Mouse (Mus musculus) left cerebral cortex, adult 2 months (tissue): Measurements from ENCODE around the gene Hoxd11. TPM values are rescaled to one million over a fixed set of nuclear protein-coding genes. Genes with fewer than 3 reads are reported as not detected.
A peak's percentile ranks its signal among the peaks of the same experiment; 100 is the strongest.

Source experiments
- DNase-seq, 2 experiments: peaks; one replicate each; pipeline ENCODE4 v3.0.0; 2021 to 2022; ENCODE audit warnings: low spot score in 2 of 2, mixed read lengths in 1 of 2; ENCODE audit errors: extremely low spot score in 1 of 2
- H3K27ac ChIP-seq: fragments of 200-600 bp; 2 replicates; pipeline ENCODE4 v1.8.1; 2022
- H3K4me3 ChIP-seq: fragments of 200-600 bp; 2 replicates; pipeline ENCODE4 v1.8.1; 2022
- CTCF ChIP-seq: fragments of 200-600 bp; IDR thresholded peaks from 2 replicates; pipeline ENCODE4 v1.8.1; 2022; ENCODE audit warnings: antibody characterized with exemption, mild to moderate bottlenecking, moderate library complexity
- intact Hi-C: fragments of 180-260 bp; cut with DNase I; formaldehyde crosslinking; loops from one replicate; pipeline ENCODE4 v1.15.1; 2025
- total RNA-seq, 2 experiments: library from RNA; stranded (reverse); gene quantifications; 2 replicates each; pipeline ENCODE4 v1.2.3; 2021

Hoxd11 gene
- total RNA-seq, 2 experiments from 2014 or later, result not detected

DNA sequence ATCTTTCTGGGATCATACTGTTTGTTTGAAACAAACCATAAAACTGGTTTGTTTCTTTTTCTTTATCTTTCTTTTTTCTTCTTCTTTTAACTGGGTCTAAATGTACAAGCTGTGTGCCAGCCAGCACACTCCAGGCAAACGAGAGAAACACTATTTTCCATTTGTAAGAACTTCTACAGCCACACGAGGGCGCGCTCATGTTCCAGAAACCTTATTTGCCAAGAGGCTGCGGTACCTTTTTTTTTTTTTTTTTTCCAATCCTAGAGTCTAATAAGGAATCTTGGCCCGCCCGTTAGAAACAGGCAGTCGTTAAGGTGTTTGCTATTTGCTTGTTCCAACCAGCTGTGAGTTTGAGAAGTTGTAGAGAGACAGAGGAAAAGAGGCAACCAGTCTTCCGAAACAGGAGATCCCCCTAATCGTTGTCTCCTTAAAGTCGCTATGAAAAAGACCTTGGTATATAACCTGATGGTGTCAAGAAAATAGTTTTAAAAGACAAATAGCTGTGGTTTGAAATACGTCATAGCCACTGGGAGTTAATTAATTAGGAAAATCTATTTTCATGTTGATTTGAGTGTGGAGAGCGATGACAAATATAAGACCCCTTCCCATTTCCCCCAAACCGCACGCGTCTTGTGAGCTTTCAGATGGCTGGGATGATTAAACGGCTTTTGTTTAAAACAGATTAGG is 7.1 kb downstream of the Hoxd11 start:
- no peak for DNase-seq
- H3K27ac ChIP-seq, result no peak overlapping the region
- no peak overlapping the region for H3K4me3 ChIP-seq
- TF ChIP-seq CTCF, result peak; percentile 62
- intact Hi-C loops, result no loop called here

DNA sequence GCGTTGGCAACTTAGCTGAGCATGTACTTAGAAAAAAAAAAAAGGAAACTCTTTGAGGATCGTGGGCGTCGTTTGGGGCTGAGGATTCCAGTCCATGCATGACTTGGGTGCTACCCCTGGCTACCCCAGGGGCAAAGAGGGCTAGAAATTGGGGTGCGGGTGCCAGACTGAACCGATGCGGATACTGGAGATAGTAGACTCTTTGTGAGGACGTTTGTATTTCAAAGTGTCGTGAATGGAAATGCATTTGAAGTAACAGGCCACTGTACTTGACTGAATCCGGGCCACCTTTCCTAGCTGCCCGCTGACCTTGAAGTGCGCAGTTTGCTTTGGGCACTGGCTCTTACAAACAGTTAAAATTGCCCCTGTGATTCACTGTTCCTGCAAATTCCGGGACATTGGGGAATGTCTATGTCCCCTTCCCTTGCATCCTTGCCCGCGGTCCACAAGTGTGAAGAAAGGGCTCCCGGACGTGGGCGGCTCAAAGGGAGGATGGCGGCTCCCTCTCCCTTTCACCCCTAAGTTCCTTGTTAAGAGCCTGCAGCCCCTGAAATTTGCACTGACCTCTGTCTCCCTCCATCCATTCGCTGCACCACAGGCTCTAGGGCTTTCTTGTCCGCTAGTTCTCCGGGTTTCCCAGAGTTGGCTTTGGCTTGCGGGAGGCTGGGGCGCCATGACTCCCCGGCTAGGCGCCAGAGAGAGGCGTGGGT is 7.8 kb downstream of the Hoxd11 start:
- TF ChIP-seq CTCF, result no peak
- DNase-seq, result no peak
- no peak overlapping the region for H3K4me3 ChIP-seq
- intact Hi-C loops, result no loop called here
- no peak overlapping the region for H3K27ac ChIP-seq

DNA sequence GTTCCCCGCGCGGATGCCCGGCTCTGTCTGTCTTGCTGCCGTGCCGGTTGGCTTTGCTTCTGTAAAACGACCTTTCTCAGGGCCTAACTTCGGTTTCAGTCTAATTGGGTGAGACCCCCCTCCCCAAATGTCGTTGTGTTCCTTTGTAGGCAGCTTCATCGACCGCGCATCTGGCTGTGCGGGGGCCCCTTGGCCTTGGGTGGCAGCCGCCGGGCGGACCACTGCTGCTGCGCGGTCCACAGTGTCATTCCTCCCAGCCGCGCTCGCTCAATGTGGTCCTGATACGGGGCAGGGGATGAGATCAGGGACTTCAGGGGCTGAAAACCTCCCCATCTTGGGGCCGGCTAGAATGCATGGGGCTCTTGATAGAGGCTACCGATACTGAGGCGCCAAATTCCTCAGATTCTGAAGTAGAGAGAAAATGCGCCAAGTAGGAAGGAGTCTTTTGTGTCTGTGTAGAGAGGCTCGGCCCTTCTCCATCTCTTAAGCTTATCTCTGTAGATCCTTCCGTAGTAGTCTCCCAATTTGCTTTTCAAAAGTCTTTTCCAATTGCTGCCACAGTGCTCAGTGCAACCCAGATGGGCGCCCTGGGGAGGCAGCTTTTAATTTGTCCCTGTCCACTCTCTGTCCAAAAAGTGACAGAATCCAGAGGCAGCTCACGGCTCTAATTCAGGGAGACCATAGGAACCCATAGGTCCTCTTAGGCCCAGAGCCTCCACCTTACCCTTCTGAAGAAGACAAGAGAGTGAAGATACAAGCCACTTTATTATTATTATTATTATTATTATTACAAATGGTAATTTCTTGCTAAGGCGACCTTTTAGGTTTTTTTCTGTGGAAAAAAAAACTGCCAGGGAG is 8.6 kb downstream of the Hoxd11 start:
- DNase-seq, result no peak
- intact Hi-C loops, result no loop called here
- Histone ChIP-seq H3K27ac (no peak overlapping the region), H3K4me3 (no peak overlapping the region)
- no peak for TF ChIP-seq CTCF

DNA sequence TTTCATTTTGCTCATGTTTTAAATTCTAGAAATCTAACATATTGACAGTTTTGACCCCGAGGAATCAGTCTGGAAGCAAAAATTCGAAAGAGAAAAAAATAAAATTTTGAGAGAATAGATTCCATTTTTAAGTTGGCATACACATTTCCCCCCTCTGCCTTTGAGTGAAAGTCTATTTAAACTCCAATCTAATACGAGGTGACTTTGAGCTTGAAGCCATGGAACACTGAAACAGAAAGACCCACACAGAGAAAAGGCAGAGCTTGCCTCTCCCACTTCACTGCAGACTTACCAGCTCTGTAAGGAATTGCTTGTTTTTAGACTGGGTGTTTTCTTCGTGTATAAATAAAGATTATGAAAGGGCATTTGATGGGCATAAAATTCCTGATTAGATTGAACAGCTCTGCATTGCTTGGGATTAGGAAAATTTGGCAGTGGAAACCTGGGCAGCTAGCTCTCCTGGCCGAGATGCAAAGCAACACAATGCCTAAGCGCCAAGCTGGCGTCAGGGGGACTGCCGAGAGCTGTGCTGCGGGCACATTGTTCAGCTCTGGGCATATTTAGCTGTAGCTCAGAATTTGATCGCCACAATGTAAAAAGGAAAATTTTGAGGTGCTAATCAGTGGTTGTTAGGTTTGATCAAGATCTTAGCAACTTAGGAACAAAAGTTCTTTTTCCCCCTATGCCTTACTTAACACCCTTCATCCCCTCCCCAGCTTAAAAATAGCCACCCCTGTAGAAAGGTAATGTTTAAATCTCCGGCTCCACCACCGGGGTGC is 9.6 kb downstream of the Hoxd11 start:
- intact Hi-C loops, result no loop called here
- no peak overlapping the region for H3K4me3 ChIP-seq
- no peak for DNase-seq
- no peak overlapping the region for H3K27ac ChIP-seq
- TF ChIP-seq CTCF, result no peak

DNA sequence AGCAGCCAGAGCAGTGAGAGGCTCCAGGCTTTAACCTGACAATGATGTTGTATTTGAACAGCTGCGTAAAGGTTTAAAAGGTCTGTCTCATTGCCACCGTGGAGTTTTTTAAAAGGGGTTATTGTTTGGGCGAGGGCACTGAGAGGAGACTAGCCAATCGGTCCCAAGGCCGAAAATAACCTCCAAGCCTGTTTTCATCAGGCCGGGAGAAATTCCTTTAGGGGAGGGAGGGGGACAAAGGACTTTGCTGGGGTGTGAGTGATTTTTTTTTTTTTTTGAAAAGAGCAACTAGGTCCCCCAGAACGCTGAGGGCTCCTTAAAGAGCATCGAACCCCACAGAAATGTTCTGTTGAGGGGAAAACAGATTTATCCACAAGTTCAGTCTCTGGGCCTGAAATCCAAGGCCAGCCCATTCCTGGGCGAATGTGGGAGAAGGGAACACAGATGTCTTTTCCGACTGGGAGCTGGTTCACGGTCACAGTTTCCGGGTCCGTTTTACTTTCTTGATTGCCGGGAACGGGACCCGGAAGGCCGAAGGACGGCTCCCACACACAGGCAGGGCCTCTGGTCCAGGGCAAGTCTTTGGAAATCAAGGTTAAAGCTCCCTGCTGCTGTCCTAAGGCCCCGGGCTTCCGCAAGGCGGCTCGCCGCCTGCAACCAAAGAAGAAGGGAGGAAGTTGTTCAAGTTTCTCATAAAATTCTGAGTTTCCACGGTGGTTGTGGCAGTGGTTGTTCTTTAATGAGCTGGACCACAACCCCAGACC is 10.4 kb downstream of the Hoxd11 start:
- no peak overlapping the region for H3K27ac ChIP-seq
- no peak for DNase-seq
- no peak for TF ChIP-seq CTCF
- intact Hi-C loops, result loop anchor here (10.0 kb wide), 1 partner anchor 1415 kb away; the partner anchor contains the start of gene Sp9
- no peak overlapping the region for H3K4me3 ChIP-seq

DNA sequence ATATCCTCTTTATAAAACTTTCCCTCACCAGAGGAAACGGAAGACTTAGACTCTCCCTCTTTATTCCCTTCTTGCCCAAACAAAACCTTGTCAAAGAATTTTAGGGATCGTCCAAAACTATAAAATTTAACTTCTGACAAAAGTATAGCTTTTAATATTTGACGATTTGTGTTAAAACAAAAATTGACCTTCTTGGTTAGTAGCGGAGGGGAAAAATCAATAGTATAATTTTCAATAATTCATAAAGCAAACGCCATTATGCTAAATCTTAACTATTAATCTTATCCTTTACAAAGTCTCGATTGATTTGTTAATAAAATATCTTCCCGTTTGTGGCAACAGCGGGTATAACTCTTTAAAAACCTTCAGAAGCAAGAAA is 11.0 kb downstream of the Hoxd11 start:
- no peak overlapping the region for H3K4me3 ChIP-seq
- no peak overlapping the region for H3K27ac ChIP-seq
- no peak for DNase-seq
- no peak for TF ChIP-seq CTCF
- intact Hi-C loops, result loop anchor here (10.0 kb wide), 1 partner anchor 1416 kb away; the partner anchor contains the start of gene Sp9

DNA sequence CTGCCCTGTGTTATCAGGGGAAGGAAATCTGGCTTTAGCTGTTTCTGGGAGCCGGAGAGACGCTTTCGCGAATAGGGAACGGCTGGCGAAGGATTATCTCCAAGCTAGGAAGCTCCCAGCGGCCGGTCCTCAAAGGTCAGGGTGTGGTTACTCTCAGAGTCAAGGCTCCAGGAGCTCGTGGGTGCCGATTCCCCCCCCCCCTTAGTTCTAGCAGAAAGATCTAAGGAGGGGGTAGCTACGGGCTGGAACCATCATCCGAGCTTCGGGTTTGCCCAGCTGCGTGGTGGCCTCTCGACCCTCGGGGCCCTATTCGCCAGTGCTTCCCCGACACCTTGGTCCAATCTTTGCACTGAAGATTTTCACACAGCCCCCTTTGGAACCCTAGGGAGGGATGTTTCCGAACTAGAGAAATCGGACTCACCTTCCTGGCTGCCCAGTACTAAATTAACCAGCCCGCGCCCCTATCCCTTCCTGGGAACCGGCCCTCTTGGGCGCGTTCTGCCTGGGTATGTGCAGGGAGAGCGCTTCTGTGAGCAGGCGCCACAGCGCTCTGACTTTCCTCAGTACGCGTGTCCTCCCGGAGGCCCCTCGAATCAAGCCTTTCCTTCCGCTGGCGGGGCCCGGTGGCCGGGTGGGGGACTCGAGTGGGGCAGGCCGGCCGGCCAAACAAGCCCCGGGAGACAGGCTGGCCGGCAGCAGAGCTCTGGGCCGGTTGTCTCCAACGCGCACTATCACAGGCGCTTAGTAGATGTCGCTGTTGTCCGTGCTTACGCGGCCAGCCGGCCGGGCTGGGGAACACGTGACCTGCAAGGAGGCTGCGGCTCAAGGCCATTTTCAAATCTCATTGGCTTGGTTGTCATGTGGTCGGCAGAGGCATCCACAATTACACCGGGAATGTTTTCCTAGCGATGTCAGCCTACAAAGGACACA is 11.9 kb downstream of the Hoxd11 start, which contains the start of gene Hoxd10:
Gene Hoxd10 (plus strand): TSS at position 903 of the 930 bp plus-strand sequence.
- intact Hi-C loops, result loop anchor here (10.0 kb wide), 1 partner anchor 1416 kb away; the partner anchor contains the start of gene Sp9
- H3K27ac ChIP-seq, result no peak within 1 kb of the TSS
- no peak; the same call in 1 of the 2 replicates for TF ChIP-seq CTCF
- DNase-seq, result no peak
- H3K4me3 ChIP-seq, result no peak within 1 kb of the TSS

DNA sequence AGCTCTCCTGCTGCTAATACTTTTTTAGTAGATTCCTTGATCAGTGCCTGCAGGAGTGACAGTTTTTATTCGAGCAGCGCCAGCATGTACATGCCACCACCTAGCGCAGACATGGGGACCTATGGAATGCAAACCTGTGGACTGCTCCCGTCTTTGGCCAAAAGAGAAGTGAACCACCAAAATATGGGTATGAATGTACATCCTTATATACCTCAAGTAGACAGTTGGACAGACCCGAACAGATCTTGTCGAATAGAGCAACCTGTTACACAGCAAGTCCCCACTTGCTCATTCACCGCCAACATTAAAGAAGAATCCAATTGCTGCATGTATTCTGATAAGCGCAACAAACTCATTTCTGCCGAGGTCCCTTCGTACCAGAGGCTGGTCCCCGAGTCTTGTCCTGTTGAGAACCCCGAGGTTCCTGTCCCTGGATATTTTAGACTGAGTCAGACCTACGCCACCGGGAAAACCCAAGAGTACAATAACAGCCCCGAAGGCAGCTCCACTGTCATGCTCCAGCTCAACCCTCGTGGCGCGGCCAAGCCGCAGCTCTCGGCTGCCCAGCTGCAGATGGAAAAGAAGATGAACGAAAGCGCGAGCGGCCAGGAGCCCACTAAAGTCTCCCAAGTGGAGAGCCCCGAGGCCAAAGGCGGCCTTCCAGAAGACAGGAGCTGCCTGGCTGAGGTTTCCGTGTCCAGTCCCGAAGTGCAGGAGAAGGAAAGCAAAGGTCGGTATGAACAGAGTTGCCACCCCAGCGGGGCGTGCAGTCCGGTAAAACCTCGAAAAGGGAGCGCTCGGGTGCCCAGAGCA is 12.8 kb downstream of the Hoxd11 start:
- no peak overlapping the region for H3K4me3 ChIP-seq
- TF ChIP-seq CTCF, result no peak
- intact Hi-C loops, result loop anchor here (10.0 kb wide), 1 partner anchor 1417 kb away; the partner anchor contains the start of gene Sp9
- H3K27ac ChIP-seq, result no peak overlapping the region
- DNase-seq, result no peak

DNA sequence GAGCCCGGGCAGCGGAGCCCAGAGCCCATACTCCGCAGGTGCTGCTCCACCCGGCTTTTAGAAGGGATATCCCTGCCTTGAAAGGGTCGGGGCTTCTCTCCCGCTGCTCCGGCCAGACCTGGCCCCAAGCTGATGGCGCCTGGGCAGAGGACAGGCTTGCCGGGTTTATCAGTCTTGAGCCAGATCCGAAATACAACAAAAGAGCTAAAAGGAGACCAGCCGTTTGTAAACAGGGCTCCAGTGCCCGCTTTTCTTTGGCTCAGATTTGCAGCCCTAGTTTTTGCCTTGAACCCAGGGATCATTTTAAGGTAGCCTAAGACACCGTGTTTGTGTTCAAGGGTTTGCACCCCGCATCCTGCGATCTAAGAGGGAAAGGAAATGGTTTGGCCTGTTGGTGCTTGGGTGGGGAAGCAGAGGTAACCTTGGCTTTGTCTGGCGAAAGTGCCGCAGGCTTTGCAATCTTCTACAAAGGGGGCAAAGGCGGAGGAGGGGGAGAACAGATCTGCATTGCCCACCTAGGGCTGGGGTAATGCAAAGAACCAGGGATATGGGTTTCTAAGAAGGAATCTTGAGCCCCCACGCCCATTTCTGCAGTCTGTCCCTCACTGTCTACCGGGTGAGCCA is 13.6 kb downstream of the Hoxd11 start:
- intact Hi-C loops, result loop anchor here (10.0 kb wide), 1 partner anchor 1418 kb away; the partner anchor contains the start of gene Sp9
- Histone ChIP-seq H3K27ac (no peak overlapping the region), H3K4me3 (no peak overlapping the region)
- no peak for DNase-seq
- no peak for TF ChIP-seq CTCF
